Mouse (Mus musculus) embryo, embryonic 11.5 days (tissue): ENCODE measurements at regions not wholly inside any gene's neighbourhood (a gene's known extent, or its start where the extent isn't known, plus 50 kb on each side); places are given as distances from the start of the nearest gene placed in this dataset.

Experiments used
- DNase-seq: peaks from one replicate; pipeline ENCODE4 v3.0.0-alpha.2; 2012; ENCODE audit warnings: low read depth, low spot score

DNA sequence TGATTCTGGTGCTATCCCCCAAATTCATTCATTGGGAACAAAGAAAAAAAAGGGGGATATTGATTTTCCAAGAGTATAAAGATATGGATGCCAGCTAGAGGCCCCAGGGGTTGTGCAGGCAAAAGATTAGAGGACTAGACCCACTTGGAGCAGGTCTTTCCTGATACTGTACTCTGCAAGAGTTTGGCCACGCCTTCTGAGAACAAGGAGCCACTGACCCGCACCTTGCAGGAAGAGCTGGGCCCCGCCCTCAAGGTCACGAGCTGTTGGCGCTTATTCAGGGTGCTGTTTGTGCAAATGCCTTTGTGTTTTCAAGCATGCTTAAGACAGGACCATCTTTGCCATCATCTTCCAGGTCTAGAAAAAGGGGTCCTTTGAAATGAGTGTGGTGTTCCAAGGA lies 54.5 kb upstream of the Slc7a1 start:
- DNase-seq = no peak

GRCm38 (mm10) chr5:148453776-148454175 lies 54.1 kb upstream of the Slc7a1 start:
- DNase-seq = no peak

DNA sequence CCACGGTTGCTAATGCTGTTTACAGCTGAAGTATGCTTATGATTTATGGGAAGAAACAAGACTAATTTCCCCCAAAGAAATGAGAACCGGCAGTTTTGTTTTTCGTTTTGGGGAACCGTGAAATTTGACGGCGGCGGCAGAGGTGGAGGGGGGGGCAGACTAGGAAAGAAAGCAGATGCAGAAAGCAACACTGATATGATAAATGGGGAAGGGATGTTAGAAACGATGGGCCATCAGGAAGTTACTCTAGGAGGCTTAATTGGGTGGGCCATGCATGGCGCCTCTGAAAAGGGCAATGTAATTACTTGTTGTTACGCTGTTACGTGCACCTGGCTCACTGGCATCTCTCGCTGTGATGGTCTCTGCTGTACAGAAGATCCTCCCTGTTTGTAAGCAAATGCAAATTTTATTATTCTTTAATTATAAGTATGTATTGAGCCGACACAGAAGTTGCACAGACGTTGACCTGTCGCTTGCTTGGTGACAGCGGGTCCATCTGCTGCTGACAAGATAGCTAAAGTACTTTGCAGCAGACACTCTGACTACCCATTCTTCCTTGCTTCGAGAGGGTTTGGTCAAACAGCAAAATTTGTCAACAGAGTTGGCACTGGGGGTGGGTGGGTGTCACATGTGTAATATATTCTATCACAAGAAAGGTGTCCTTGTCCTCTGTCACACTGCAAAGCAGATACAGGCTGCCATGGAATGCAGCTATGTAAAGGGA lies 53.4 kb upstream of the Slc7a1 start:
- no peak for DNase-seq

DNA sequence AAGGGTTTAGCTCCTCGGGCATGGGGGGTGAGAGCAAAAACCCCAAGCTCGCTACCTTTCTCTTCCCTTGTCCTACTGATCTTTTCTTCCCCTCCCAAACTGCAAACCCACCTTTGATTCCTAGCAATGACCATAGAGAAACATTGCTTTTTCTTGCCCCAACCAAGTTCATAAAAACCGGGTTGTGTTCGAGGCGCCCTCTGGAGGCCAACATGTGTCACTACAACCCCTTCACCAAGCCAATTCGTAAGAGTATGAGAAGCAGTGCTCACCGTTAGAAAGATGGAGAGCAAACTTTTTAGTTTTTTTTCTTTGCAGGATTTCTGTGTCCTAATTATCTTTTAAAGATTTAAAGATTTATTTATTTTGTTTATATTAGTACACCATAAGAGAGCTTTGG lies 52.1 kb upstream of the Slc7a1 start:
- peak; percentile 38 for DNase-seq

- peak; percentile 23 for DNase-seq
These were observed 51.2 kb upstream of the Slc7a1 start for GRCm38 (mm10) chr5:148450924-148451323.
